Mouse (Mus musculus): ENCODE data around the gene Creb1. TPM values are rescaled to one million over a fixed set of nuclear protein-coding genes. Genes with fewer than 3 reads are reported as not detected.

Gene Creb1
- polyA plus RNA-seq, 1 experiment: 2.1 TPM

DNA sequence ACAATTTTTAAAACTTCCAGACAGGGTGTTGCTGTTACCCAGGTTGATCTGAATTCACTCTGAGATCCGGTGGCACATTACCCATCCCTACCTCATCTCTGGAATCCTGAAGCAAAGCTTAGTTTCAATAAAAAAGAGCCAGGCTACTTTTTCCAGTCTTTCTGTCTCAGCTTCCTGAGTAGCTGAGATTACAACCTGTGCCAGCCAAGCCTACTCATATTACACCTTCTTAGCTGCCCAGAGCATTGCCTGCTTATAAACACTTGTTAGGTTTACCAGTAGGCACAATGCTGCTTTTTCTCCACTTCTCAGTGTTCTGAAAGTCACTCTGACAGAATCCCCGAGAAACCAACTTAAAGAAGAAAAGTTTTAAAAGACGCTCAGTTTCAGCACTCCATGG is 46.4 kb downstream of the Creb1 start:
- peaks cover 79% of the 10 kb centered on the region for H3K36me3 ChIP-seq (replicated peaks; ENCODE audit: low read length)
- TF ChIP-seq GATA1 (IDR thresholded peaks at IDR 0.05; ENCODE audit: borderline replicate concordance, low read length): no peak
- TF ChIP-seq FLI1 (IDR thresholded peaks at IDR 0.05; ENCODE audit: low read length): no peak
- no peaks in the 10 kb centered on the region for H3K9me3 ChIP-seq
- H3K4me3 ChIP-seq (replicated peaks): no peak overlapping the region
- peaks cover 19% of the 10 kb centered on the region for H3K4me1 ChIP-seq
- no peaks in the 10 kb centered on the region for H3K27me3 ChIP-seq (replicated peaks)

DNA sequence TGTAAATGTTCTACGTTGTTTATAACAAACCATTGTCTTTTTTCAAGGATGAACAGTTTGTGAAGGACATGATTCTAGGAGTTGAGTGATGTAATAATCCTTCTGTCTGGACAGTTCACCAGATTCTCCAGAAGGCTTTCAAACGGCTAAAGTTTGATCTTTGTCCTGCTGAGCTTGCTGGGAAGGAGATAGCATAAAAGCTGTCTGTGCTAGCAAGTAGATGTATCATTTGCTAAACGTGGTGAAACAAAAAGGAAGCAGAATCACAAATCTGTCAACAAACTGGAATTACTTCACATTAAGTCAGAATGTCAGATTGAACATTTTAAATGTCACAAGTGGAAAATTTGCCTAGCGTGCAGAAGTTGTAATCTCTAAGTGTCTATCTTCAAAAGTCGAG is 66.5 kb downstream of the Creb1 start:
- Histone ChIP-seq H3K36me3 (replicated peaks; ENCODE audit: low read length) (peaks cover 67% of the 10 kb centered on the region), H3K4me3 (replicated peaks) (no peak overlapping the region), H3K9me3 (no peaks in the 10 kb centered on the region), H3K4me1 (peaks cover 21% of the 10 kb centered on the region), H3K27me3 (replicated peaks) (no peaks in the 10 kb centered on the region)
- TF ChIP-seq FLI1 (IDR thresholded peaks at IDR 0.05; ENCODE audit: low read length) (no peak), GATA1 (IDR thresholded peaks at IDR 0.05; ENCODE audit: borderline replicate concordance, low read length) (no peak)

DNA sequence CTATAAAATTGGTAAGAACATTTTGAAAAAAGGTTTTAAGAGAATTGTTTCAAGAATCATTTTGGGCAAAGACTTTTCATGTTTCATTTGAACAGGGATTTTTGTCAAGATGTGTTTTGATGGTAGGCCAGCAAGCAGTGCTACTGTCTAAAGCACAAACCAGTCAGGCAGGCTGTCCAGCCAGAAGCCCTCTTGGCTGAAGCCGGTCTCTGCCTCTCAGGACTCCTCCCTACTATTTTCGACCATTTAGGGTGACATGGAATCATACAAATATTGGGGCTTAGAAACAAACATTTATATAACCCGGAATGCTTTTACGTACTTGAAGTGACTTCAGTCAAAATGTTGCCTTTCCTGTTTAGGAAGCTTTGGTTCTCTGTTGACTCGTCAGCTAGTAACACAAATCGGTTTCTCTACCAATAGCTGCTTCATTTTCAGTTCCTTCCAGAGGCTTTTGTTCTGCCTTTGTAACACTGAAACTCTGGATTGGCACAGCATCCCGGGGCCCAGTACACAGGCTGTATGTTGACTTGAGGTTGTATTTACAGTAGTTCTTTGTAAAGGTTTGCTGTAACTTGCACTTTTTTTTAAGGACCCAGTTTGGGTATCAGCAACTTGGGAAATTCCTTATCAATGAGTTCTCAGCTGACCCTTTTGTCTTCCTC is 68.1 kb downstream of the Creb1 start:
- Histone ChIP-seq H3K9me3 (no peaks in the 10 kb centered on the region), H3K4me3 (replicated peaks) (no peak overlapping the region), H3K27me3 (replicated peaks) (no peaks in the 10 kb centered on the region), H3K36me3 (replicated peaks; ENCODE audit: low read length) (peaks cover 78% of the 10 kb centered on the region), H3K4me1 (peaks cover 21% of the 10 kb centered on the region)
- TF ChIP-seq FLI1 (IDR thresholded peaks at IDR 0.05; ENCODE audit: low read length) (no peak), GATA1 (IDR thresholded peaks at IDR 0.05; ENCODE audit: borderline replicate concordance, low read length) (no peak)

DNA sequence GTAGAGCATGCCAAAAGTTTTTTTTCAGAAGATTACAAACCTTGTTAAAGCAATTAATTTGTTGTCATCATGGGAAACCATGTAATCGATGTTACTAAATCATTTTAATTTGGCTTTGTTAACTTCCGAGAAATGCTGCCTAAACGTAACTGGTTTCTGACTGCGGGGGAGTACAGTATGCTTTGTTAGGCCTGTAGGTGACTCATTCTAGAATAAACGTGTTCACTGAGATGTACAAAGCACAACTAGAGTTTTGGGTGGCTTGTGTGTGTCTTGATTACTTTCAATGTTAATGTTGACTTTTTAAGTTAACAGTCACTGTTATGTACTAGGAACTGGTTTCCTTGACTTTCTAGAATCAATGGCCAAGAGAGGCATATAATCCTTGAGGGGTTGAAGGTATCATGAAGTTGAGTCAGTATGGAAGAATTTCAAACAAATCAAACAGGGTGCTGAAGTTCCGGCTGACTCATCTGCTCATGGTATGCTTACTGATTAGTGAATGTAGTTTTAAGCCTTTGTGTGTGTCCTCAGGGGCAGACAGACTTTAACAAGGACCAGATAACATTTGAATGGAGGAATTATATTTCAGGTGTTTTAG is 68.9 kb downstream of the Creb1 start:
- H3K4me3 ChIP-seq (replicated peaks): no peak overlapping the region
- peaks cover 78% of the 10 kb centered on the region for H3K36me3 ChIP-seq (replicated peaks; ENCODE audit: low read length)
- H3K4me1 ChIP-seq: peaks cover 21% of the 10 kb centered on the region
- no peaks in the 10 kb centered on the region for H3K9me3 ChIP-seq
- H3K27me3 ChIP-seq (replicated peaks): no peaks in the 10 kb centered on the region
- TF ChIP-seq FLI1 (IDR thresholded peaks at IDR 0.05; ENCODE audit: low read length) (no peak), GATA1 (IDR thresholded peaks at IDR 0.05; ENCODE audit: borderline replicate concordance, low read length) (no peak)

DNA sequence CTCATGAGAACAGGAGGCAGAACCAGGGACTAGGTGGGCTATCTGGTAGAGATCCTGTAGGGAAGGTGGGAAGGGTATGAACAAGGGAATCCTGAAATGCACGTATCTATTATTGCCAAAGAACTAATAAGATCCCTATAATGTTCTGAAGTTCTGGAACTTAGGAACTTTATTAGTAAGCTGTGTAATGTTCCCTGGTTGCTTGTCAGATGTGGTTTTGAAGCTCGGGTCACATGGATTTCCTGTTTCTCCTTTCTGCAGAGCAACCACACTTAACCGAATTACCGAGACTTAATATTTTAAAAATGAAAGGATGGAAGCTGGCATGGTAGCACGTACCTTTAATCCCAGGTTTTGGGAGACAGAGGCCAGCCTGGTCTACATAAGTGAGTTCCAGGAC is 70.9 kb downstream of the Creb1 start:
- TF ChIP-seq FLI1 (IDR thresholded peaks at IDR 0.05; ENCODE audit: low read length) (no peak), GATA1 (IDR thresholded peaks at IDR 0.05; ENCODE audit: borderline replicate concordance, low read length) (no peak)
- Histone ChIP-seq H3K36me3 (replicated peaks; ENCODE audit: low read length) (peaks cover 77% of the 10 kb centered on the region), H3K4me3 (replicated peaks) (peak overlapping the region; percentile 68), H3K9me3 (no peaks in the 10 kb centered on the region), H3K4me1 (peaks cover 21% of the 10 kb centered on the region), H3K27me3 (replicated peaks) (no peaks in the 10 kb centered on the region)

DNA sequence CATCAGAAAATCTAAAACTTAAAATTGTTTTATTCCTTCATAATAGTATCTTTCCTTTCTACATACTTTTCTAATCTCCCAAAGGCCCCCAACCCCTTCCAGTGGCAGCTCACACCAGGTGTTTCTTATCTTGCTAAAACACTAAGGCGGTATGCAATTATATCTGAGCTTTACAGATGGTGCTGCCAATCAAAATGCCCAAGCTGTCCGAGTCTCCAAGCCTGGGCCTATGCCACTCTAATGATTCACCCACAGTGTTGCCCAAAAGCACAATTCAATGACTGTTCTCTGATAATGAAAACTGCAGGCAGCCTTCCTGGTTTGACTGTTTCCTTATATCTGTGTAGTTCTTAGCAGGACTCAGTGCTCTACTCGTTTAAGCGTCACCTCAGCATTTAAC is 76.7 kb downstream of the Creb1 start:
- Histone ChIP-seq H3K36me3 (replicated peaks; ENCODE audit: low read length) (peaks cover 86% of the 10 kb centered on the region), H3K27me3 (replicated peaks) (no peaks in the 10 kb centered on the region), H3K9me3 (no peaks in the 10 kb centered on the region), H3K4me3 (replicated peaks) (no peak overlapping the region), H3K4me1 (peaks cover 17% of the 10 kb centered on the region)
- no peak for TF ChIP-seq FLI1 (IDR thresholded peaks at IDR 0.05; ENCODE audit: low read length)
- TF ChIP-seq GATA1 (IDR thresholded peaks at IDR 0.05; ENCODE audit: borderline replicate concordance, low read length): no peak

DNA sequence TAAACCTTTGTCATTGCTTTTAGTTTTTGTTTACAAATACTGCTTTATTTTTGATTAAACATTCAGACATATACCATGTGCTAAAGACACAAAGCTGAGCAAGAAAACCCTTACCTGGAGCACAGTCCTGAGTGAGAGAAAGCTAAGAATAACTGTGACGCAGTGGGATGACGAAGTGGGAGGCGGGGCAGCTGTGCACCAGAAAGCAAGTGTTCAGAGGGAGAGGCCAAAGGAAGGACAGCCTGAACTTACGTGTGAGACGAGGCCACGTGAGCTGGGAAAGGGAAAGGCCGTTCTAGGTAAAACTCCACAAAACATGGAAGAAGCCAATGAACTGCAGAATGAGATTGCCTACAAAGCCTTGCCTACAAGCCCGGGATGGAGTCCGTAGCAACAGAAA is 77.5 kb downstream of the Creb1 start:
- TF ChIP-seq GATA1 (IDR thresholded peaks at IDR 0.05; ENCODE audit: borderline replicate concordance, low read length): no peak
- TF ChIP-seq FLI1 (IDR thresholded peaks at IDR 0.05; ENCODE audit: low read length): no peak
- H3K9me3 ChIP-seq: no peaks in the 10 kb centered on the region
- no peaks in the 10 kb centered on the region for H3K27me3 ChIP-seq (replicated peaks)
- peaks cover 18% of the 10 kb centered on the region for H3K4me1 ChIP-seq
- peaks cover 86% of the 10 kb centered on the region for H3K36me3 ChIP-seq (replicated peaks; ENCODE audit: low read length)
- no peak overlapping the region for H3K4me3 ChIP-seq (replicated peaks)

DNA sequence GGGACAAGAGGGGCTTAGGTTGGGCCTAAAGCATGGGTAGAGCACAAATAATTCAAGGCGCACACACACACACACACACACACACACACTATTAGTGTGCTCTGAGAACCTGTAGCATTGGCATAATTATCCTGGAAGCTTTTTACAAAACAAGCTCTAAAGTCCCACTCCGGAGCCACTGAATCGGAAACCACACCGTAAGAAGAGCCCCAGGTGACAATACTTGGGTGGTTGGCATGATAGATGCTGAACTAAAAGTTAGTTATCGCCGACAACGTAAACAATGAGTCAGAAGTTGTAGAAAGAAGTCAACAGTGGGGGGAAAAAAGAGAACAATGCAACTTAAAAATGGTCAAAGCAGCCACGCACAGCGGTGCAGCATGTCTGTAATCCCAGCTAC is 81.9 kb downstream of the Creb1 start:
- H3K36me3 ChIP-seq (replicated peaks; ENCODE audit: low read length): peaks cover 51% of the 10 kb centered on the region
- no peaks in the 10 kb centered on the region for H3K9me3 ChIP-seq
- H3K4me3 ChIP-seq (replicated peaks): no peak overlapping the region
- TF ChIP-seq FLI1 (IDR thresholded peaks at IDR 0.05; ENCODE audit: low read length) (no peak), GATA1 (IDR thresholded peaks at IDR 0.05; ENCODE audit: borderline replicate concordance, low read length) (no peak)
- H3K4me1 ChIP-seq: peaks cover 48% of the 10 kb centered on the region
- H3K27me3 ChIP-seq (replicated peaks): no peaks in the 10 kb centered on the region

DNA sequence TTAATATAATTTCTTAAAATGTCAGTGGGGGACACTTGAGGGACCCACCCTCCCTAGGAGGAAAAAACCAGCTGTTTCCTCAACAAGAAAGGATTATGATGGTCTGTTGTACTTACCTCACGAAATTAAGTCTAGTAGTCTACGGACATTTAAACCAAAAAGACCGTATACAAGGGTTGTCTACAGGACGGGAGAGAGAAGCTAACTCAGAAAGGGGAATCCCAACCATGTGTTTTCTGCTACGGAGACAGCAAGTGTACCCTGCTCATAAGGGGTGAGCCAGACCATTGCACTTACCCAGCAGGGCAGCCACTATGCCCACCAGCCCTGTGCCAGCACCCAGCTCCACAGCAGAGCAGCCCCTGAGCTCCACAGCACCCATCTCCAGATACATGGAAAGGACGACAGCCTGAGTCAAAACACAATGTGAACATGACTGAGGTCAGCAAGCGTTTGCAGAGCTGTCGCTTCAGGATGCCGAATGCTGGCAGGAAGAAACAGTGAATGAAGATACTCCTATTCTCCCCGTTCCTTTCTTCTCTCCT is 82.4 kb downstream of the Creb1 start:
- Histone ChIP-seq H3K27me3 (replicated peaks) (no peaks in the 10 kb centered on the region), H3K36me3 (replicated peaks; ENCODE audit: low read length) (peaks cover 45% of the 10 kb centered on the region), H3K9me3 (no peaks in the 10 kb centered on the region), H3K4me3 (replicated peaks) (peak overlapping the region; percentile 12), H3K4me1 (peaks cover 44% of the 10 kb centered on the region)
- TF ChIP-seq GATA1 (IDR thresholded peaks at IDR 0.05; ENCODE audit: borderline replicate concordance, low read length): no peak
- TF ChIP-seq FLI1 (IDR thresholded peaks at IDR 0.05; ENCODE audit: low read length): no peak

DNA sequence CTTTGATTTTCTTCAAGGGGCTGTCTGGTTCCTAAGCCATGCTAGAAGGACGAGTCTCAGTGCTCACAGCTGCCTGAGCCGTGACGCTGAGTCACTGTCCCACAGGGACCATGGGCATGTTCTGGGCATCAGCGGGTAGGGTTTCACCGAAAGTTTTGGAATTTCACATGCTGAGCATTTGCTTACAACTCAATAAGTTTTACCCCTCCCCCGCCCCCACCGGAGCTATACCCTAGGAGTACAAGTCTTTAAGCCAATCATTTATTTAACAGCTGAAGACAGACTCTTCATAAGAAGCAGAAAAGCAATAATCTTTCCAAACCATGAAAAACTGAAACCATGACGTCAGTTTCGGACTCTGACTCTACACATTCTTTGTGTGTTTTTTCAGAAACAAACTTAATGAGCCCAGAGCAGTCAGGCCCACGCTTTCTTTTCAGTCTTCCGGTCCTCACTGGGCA is 83.1 kb downstream of the Creb1 start:
- TF ChIP-seq GATA1 (IDR thresholded peaks at IDR 0.05; ENCODE audit: borderline replicate concordance, low read length) (no peak), FLI1 (IDR thresholded peaks at IDR 0.05; ENCODE audit: low read length) (no peak)
- Histone ChIP-seq H3K4me1 (peaks cover 37% of the 10 kb centered on the region), H3K27me3 (replicated peaks) (no peaks in the 10 kb centered on the region), H3K36me3 (replicated peaks; ENCODE audit: low read length) (peaks cover 39% of the 10 kb centered on the region), H3K9me3 (no peaks in the 10 kb centered on the region), H3K4me3 (replicated peaks) (peak overlapping the region; percentile 70)
